Mouse (Mus musculus) cerebellum, adult 2 months (tissue): Measurements from ENCODE around the gene 9530077C05Rik.

Source experiments
- CTCF ChIP-seq: fragments of 200-500 bp; IDR thresholded peaks from 2 replicates; pipeline ENCODE4 v1.5.1; 2011; ENCODE audit warnings: low read depth, mild to moderate bottlenecking, control low read depth, low read length, moderate library complexity, borderline replicate concordance; ENCODE audit not compliant: insufficient read depth
- POLR2A ChIP-seq: fragments of 200-500 bp; IDR thresholded peaks from 2 replicates; pipeline ENCODE4 v1.6.1; 2011; ENCODE audit warnings: low read length, control low read depth, borderline replicate concordance; ENCODE audit not compliant: insufficient read depth

DNA sequence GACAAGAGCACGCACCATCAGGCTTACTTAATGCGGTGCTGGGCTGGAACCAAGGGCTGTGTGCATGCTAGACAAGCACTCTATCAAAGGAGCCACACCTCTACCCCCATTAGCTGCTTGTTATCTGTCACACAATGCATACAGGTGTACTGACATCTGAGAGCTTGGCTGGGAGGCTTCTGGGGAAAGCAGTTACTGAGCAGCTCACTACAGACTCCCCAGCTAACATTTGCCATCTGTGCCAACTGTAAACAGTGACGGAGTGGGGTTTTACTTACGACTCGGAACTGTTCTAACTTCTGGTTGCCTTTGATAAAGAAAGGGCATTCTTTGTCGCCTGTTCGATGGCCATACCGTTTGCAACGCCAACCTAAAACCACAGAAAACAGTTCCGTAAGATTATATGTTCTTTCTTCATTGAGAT, 42.2 kb downstream of the 9530077C05Rik start:
- TF ChIP-seq POLR2A: no peak
- TF ChIP-seq CTCF: no peak
